Mouse (Mus musculus): ENCODE results near the gene Stil. TPM values are rescaled to one million over a fixed set of nuclear protein-coding genes. Genes with fewer than 3 reads are reported as not detected.

Gene Stil
- polyA plus RNA-seq, 1 experiment from 2014 or later, result 15.7 TPM

GRCm38 (mm10) chr4:115086763-115087415 lies 86.9 kb downstream of the Stil start:
- no peak for ATAC-seq (ENCODE audit: low FRiP score, low read depth)
- 66% methylated on average over 3 of the region's 3 CpGs for WGBS
- Histone ChIP-seq H3K4me1 (no peaks in the 10 kb centered on the region), H3K4me2 (replicated peaks) (no peak overlapping the region), H3K9me3 (no peaks in the 10 kb centered on the region), H3K27me3 (peaks cover 39% of the 10 kb centered on the region), H3K27ac (replicated peaks) (no peak overlapping the region), H3K4me3 (no peak overlapping the region), H3K9ac (replicated peaks) (no peak overlapping the region), H3K36me3 (no peaks in the 10 kb centered on the region)

DNA sequence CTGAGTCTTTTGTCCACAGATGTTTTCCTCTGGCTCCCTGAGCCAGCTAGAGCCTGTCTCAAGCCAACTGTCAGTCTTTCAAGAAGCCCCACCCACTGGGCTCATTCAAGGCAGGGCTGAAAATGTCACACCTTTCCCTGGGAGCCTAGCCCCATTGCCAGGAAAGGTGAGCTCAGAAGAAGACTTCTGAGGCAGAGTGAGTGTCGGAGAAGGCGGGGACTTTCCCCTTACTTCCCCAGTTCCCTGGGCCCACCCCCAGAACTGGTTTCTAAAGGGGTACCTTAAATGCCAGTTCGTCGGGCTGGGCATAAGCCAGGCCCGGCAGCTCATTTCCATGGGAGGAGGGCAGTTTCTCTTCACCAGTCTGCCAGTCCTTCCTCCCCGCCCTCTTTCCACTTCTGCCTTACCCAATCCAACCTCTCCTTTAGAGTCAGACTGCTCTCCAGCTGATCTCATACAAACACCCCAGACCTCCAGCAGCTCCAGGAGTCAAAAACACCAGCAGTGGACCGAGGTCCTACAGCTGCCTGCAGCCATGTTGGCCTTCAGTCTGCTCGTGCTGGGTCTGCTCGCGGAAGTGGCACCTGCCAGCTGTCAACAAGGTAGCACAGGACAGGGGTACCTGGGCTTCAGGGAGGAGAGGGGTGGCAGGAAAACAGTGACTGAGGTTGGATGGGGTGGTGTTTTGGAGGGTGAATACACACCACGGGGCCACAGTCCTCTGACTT lies 88.8 kb downstream of the Stil start, which contains the start of gene Pdzk1ip1:
Pdzk1ip1 (plus strand) TSS at position 98 of the 728 bp plus-strand sequence.
- WGBS, result 32% methylated on average over 11 of the region's 11 CpGs
- Histone ChIP-seq H3K27me3 (peaks cover 31% of the 10 kb centered on the region), H3K27ac (replicated peaks) (no peak within 1 kb of the TSS), H3K4me2 (replicated peaks) (no peak within 1 kb of the TSS), H3K36me3 (no peaks in the 10 kb centered on the region), H3K9me3 (no peaks in the 10 kb centered on the region), H3K4me3 (no peak within 1 kb of the TSS), H3K4me1 (no peaks in the 10 kb centered on the region), H3K9ac (replicated peaks) (no peak within 1 kb of the TSS)
- no peak for ATAC-seq (ENCODE audit: low FRiP score, low read depth)

DNA sequence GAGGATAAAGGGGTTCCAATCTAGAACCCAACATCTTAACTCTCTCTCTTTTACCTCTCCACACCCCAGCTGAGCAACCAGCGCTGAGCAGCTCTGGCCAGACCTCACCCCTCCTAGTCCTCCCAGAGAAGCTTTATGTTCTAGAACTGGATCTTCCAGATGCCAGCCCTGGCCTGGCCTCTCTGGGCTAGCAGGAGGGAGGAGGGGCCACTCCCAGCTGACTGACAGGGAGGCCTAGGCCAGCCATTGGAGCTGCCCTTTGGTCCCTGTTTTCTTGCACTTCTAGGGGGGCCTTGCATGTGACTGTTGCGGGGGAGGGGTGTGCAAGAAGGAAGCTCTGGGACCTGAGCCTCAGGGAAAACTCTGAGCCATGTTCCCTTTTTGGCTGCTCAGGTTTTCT lies 90.6 kb downstream of the Stil start:
- Histone ChIP-seq H3K27ac (replicated peaks) (no peak overlapping the region), H3K4me3 (no peak overlapping the region), H3K36me3 (no peaks in the 10 kb centered on the region), H3K9ac (replicated peaks) (no peak overlapping the region), H3K4me1 (peaks cover 2% of the 10 kb centered on the region; the same call in 1 of the 2 replicates), H3K27me3 (peaks cover 49% of the 10 kb centered on the region), H3K4me2 (replicated peaks) (no peak overlapping the region), H3K9me3 (no peaks in the 10 kb centered on the region)
- no peak for ATAC-seq (ENCODE audit: low FRiP score, low read depth)
- WGBS, result 74% methylated on average over 2 of the region's 2 CpGs

- peaks cover 55% of the 10 kb centered on the region for H3K27me3 ChIP-seq
- no peak overlapping the region for H3K9ac ChIP-seq (replicated peaks)
- 79% methylated on average over 3 of the region's 3 CpGs for WGBS
- H3K36me3 ChIP-seq, result no peaks in the 10 kb centered on the region
- H3K4me3 ChIP-seq, result no peak overlapping the region
- ATAC-seq (ENCODE audit: low FRiP score, low read depth), result no peak
- H3K27ac ChIP-seq (replicated peaks), result no peak overlapping the region
- peaks cover 14% of the 10 kb centered on the region for H3K4me1 ChIP-seq
- H3K4me2 ChIP-seq (replicated peaks), result no peak overlapping the region
- no peaks in the 10 kb centered on the region for H3K9me3 ChIP-seq
Observed at GRCm38 (mm10) chr4:115091806-115092205, 91.8 kb downstream of the Stil start.

Other genes starting within 250 kb of the Stil start
- not detected in 2 replicates for gene Gm12830, start 178.4 kb upstream of the Stil start, polyA plus RNA-seq (2016; fragmentation: Nextera tagmentation; extraction: Ambion mirVana)
- gene Foxd2, start 91.3 kb upstream of the Stil start, polyA plus RNA-seq (2016; fragmentation: Nextera tagmentation; extraction: Ambion mirVana), result 3.0 and 5.2 TPM in 2 replicates
- 0.42 and 0.46 TPM in 2 replicates for gene Foxe3, start 74.1 kb upstream of the Stil start, polyA plus RNA-seq (2016; fragmentation: Nextera tagmentation; extraction: Ambion mirVana)
- gene Cmpk1, start 12.9 kb upstream of the Stil start, polyA plus RNA-seq (2016; fragmentation: Nextera tagmentation; extraction: Ambion mirVana), result 134 and 139 TPM in 2 replicates
- gene Tal1, start 56.3 kb downstream of the Stil start, polyA plus RNA-seq (2016; fragmentation: Nextera tagmentation; extraction: Ambion mirVana), result 9.6 and 9.8 TPM in 2 replicates
- 11.8 and 12.9 TPM in 2 replicates for gene Pdzk1ip1, start 88.5 kb downstream of the Stil start, polyA plus RNA-seq (2016; fragmentation: Nextera tagmentation; extraction: Ambion mirVana)
- 1.7 and 1.8 TPM in 2 replicates for gene Cyp4x1, start 134.1 kb downstream of the Stil start, polyA plus RNA-seq (2016; fragmentation: Nextera tagmentation; extraction: Ambion mirVana)
- gene Cyp4a29, start 241.9 kb downstream of the Stil start, polyA plus RNA-seq (2016; fragmentation: Nextera tagmentation; extraction: Ambion mirVana), result not detected in 2 replicates

All from midbrain, embryonic 12.5 days (tissue).